In genomic region chr14:20795423-20796152, GRCm38 (mm10) we compare ENCODE assay signal across 10 mouse cellular contexts. TPM values are rescaled to one million over a fixed set of nuclear protein-coding genes. Genes with fewer than 3 reads are reported as not detected.
DNase-seq lines count a peak whose midpoint lies in the region; ATAC-seq and TF ChIP-seq lines count a peak whose summit lies in the region.
"Had no signal": no experiment of that assay in that cellular context is flagged by ENCODE, and none has a peak within 500 bp of the region (broad histone marks: within the 10 kb centered on the region; RNA-seq: fewer than 3 reads in every experiment).

No protein-coding gene starts in this region.

- peaks cover 10% of the 10 kb centered on the region for H3K36me3 ChIP-seq in lung, embryonic 14.5 days (ENCODE audit: insufficient read depth)
- no peaks in the 10 kb centered on the region for H3K36me3 ChIP-seq in embryonic facial prominence, embryonic 11.5 days (replicated peaks; ENCODE audit: control insufficient read depth, insufficient read depth, low read depth, low read length)
- H3K36me3 ChIP-seq in liver, embryonic 12.5 days: peaks cover 16% of the 10 kb centered on the region

- no peak for DNase-seq in gastrocnemius, adult 2 months
- no peak for DNase-seq in gastrocnemius, postnatal 25 days
- no peak for DNase-seq in lung, embryonic 14.5 days
- DNase-seq in lung, postnatal 10 days: no peak
- no peak for DNase-seq in embryonic facial prominence, embryonic 11.5 days (ENCODE audit: low spot score)
- no peak for DNase-seq in left cerebral cortex, postnatal 25 days (ENCODE audit: low spot score in 2 of 2)
- DNase-seq in layer of hippocampus, adult 9-11 months: no peak
- DNase-seq: cerebellum, adult 11-12 months; kidney, postnatal 10 days had no signal

- intact Hi-C loops in gastrocnemius, adult 2 months (cut with DNase I): no loop called here
- intact Hi-C loops in left cerebral cortex, postnatal 25 days (cut with DNase I): no loop called here

- TF ChIP-seq CTCF in gastrocnemius, adult 2 months (IDR thresholded peaks at IDR 0.05): no peak
- no peak for TF ChIP-seq CTCF in lung, embryonic 14.5 days (IDR thresholded peaks at IDR 0.05; ENCODE audit: low read depth)

- peaks cover 4% of the 10 kb centered on the region; the same call in 1 of the 2 replicates for H3K4me1 ChIP-seq in lung, embryonic 14.5 days (ENCODE audit: insufficient read depth)
- peaks cover 3% of the 10 kb centered on the region for H3K4me1 ChIP-seq in embryonic facial prominence, embryonic 11.5 days (ENCODE audit: control insufficient read depth, insufficient read depth, low read length)
- peaks cover 37% of the 10 kb centered on the region for H3K4me1 ChIP-seq in liver, embryonic 12.5 days

- H3K27ac ChIP-seq in gastrocnemius, adult 2 months: peak overlapping the region; percentile 98; the same call in 1 of the 2 replicates
- no peak overlapping the region for H3K27ac ChIP-seq in lung, embryonic 14.5 days (ENCODE audit: low read depth)
- no peak overlapping the region for H3K27ac ChIP-seq in embryonic facial prominence, embryonic 11.5 days (replicated peaks; ENCODE audit: low read depth, low read length)
- H3K27ac ChIP-seq in liver, embryonic 12.5 days: no peak overlapping the region

- no peaks in the 10 kb centered on the region for H3K9me3 ChIP-seq in lung, embryonic 14.5 days (ENCODE audit: low read depth, low read length)
- no peaks in the 10 kb centered on the region for H3K9me3 ChIP-seq in embryonic facial prominence, embryonic 11.5 days (replicated peaks; ENCODE audit: control insufficient read depth, low read length)
- no peaks in the 10 kb centered on the region for H3K9me3 ChIP-seq in liver, embryonic 12.5 days (replicated peaks)

- WGBS in lung, embryonic 14.5 days: 33% methylated on average over 9 of the region's 9 CpGs
- 39% methylated on average over 7 of the region's 9 CpGs for WGBS in embryonic facial prominence, embryonic 11.5 days
- WGBS in liver, embryonic 12.5 days (ENCODE audit: insufficient replicate concordance): 53% methylated on average over 7 of the region's 9 CpGs

- H3K9ac ChIP-seq in lung, embryonic 14.5 days: peak overlapping the region; percentile 8; the same call in 1 of the 2 replicates
- H3K9ac ChIP-seq in embryonic facial prominence, embryonic 11.5 days (replicated peaks; ENCODE audit: low read length): peak overlapping the region; percentile 2
- H3K9ac ChIP-seq in liver, embryonic 12.5 days: no peak overlapping the region

- H3K4me2 ChIP-seq in lung, embryonic 14.5 days: peak overlapping the region; percentile 88; the same call in 1 of the 2 replicates
- no peak overlapping the region for H3K4me2 ChIP-seq in embryonic facial prominence, embryonic 11.5 days (ENCODE audit: low read depth, low read length)
- H3K4me2 ChIP-seq in liver, embryonic 12.5 days: peak overlapping the region; percentile 99

- H3K27me3 ChIP-seq in lung, embryonic 14.5 days (ENCODE audit: insufficient read depth, low read length): no peaks in the 10 kb centered on the region
- no peaks in the 10 kb centered on the region for H3K27me3 ChIP-seq in embryonic facial prominence, embryonic 11.5 days (ENCODE audit: control insufficient read depth, insufficient read depth, low read length)
- no peaks in the 10 kb centered on the region for H3K27me3 ChIP-seq in liver, embryonic 12.5 days (replicated peaks)

- no peak overlapping the region for H3K4me3 ChIP-seq in gastrocnemius, adult 2 months
- H3K4me3 ChIP-seq in lung, embryonic 14.5 days (ENCODE audit: low read depth, low read length): no peak overlapping the region
- no peak overlapping the region for H3K4me3 ChIP-seq in embryonic facial prominence, embryonic 11.5 days (ENCODE audit: low read depth, low read length)
- no peak overlapping the region for H3K4me3 ChIP-seq in liver, embryonic 12.5 days

- no peak for ATAC-seq in lung, embryonic 14.5 days (ENCODE audit: insufficient read depth)
- no peak for ATAC-seq in embryonic facial prominence, embryonic 11.5 days (replicated peaks; ENCODE audit: insufficient number of reproducible peaks, low FRiP score, low TSS enrichment, low read depth)
- no peak for ATAC-seq in liver, embryonic 12.5 days

RNA-seq across cellular contexts. Expression of gene Camk2g, which starts 1.7 kb away (rescaled TPM):
- 100 to 1,000 TPM; 162 to 163 TPM for total RNA-seq in gastrocnemius, adult 2 months (2021)
- total RNA-seq in gastrocnemius, postnatal 25 days (2021): 100 to 1,000 TPM; 149 to 190 TPM
- 46.3 and 46.6 TPM in 2 replicates for polyA plus RNA-seq in lung, embryonic 14.5 days (2014; fragmentation: Nextera tagmentation; extraction: Ambion mirVana)
- polyA plus RNA-seq in embryonic facial prominence, embryonic 11.5 days (2014; fragmentation: Nextera tagmentation; extraction: Ambion mirVana): 47.1 and 58.4 TPM in 2 replicates
- polyA plus RNA-seq in liver, embryonic 12.5 days (2016; fragmentation: Nextera tagmentation; extraction: Ambion mirVana): 13.2 and 15.6 TPM in 2 replicates
- total RNA-seq in left cerebral cortex, postnatal 25 days (2021): 100 to 1,000 TPM; 292 to 312 TPM

RNA-seq across cellular contexts. Expression of gene Plau, which starts 40.9 kb away (rescaled TPM):
- 10 to 100 TPM; 17.2 to 28.5 TPM for total RNA-seq in gastrocnemius, adult 2 months (2021)
- 10 to 100 TPM; 19.1 to 19.6 TPM for total RNA-seq in gastrocnemius, postnatal 25 days (2021)
- 0.99 TPM in 2 replicates for polyA plus RNA-seq in lung, embryonic 14.5 days (2014; fragmentation: Nextera tagmentation; extraction: Ambion mirVana)
- 0.83 and 1.0 TPM in 2 replicates for polyA plus RNA-seq in embryonic facial prominence, embryonic 11.5 days (2014; fragmentation: Nextera tagmentation; extraction: Ambion mirVana)
- 0.49 TPM in 2 replicates for polyA plus RNA-seq in liver, embryonic 12.5 days (2016; fragmentation: Nextera tagmentation; extraction: Ambion mirVana)
- 1 to 10 TPM; 5.9 to 7.8 TPM for total RNA-seq in left cerebral cortex, postnatal 25 days (2021)
